7 mouse cellular contexts compared by ENCODE assay signal in the genomic region with DNA sequence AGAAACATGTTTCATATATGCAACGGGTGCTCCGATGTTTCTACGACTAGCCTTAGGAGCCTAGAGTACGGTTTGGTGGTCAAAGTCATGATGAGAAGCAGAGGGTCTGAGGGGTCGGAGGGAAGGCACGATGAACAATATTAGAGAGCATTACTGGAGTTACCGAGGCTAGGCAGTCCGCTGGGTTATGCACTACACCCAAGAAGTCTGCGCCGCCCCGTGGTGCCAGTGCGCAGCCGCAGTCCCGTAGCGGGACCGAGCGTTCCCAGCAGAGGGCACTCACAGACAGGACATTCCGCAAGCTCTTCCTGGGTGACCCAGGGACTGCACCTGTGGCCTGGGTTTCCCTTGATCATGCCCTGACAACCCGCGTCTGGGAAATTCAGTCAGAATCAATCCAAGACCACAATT. TPM values are rescaled to one million over a fixed set of nuclear protein-coding genes. Genes with fewer than 3 reads are reported as not detected.
DNase-seq lines count a peak whose midpoint lies in the region; ATAC-seq and TF ChIP-seq lines count a peak whose summit lies in the region.

No protein-coding gene starts in this region.

- under 1% methylated on average over 20 of the region's 20 CpGs for WGBS in embryonic facial prominence, embryonic 10.5 days
- WGBS in intestine, postnatal 0 days = under 1% methylated on average over 20 of the region's 20 CpGs
- under 1% methylated on average over 20 of the region's 20 CpGs for WGBS in midbrain, embryonic 12.5 days
- under 1% methylated on average over 20 of the region's 20 CpGs for WGBS in small intestine, adult 2 months

- no peaks in the 10 kb centered on the region for H3K9me3 ChIP-seq in embryonic facial prominence, embryonic 10.5 days
- H3K9me3 ChIP-seq in intestine, postnatal 0 days (ENCODE audit: control insufficient read depth) = no peaks in the 10 kb centered on the region
- H3K9me3 ChIP-seq in midbrain, embryonic 12.5 days = no peaks in the 10 kb centered on the region

- intact Hi-C loops in left cerebral cortex, postnatal 4 days (cut with DNase I) = loop anchor here (5.0 kb wide), 2 partner anchors 103 to 463 kb away; partner anchors contain the start of gene Adm

- H3K4me3 ChIP-seq in embryonic facial prominence, embryonic 10.5 days = peak overlapping the region; percentile 65
- H3K4me3 ChIP-seq in intestine, postnatal 0 days (ENCODE audit: low read depth, low read length) = peak overlapping the region; percentile 54
- H3K4me3 ChIP-seq in midbrain, embryonic 12.5 days = peak overlapping the region; percentile 56
- peak overlapping the region; percentile 63 for H3K4me3 ChIP-seq in small intestine, adult 2 months (ENCODE audit: low read depth, low read length)

- H3K4me2 ChIP-seq in intestine, postnatal 0 days (replicated peaks; ENCODE audit: low read depth) = peak overlapping the region; percentile 80
- peak overlapping the region; percentile 89 for H3K4me2 ChIP-seq in midbrain, embryonic 12.5 days (replicated peaks)

- H3K9ac ChIP-seq in intestine, postnatal 0 days (ENCODE audit: low read depth, low read length) = peak overlapping the region; percentile 63
- H3K9ac ChIP-seq in midbrain, embryonic 12.5 days (replicated peaks) = peak overlapping the region; percentile 66

- no peaks in the 10 kb centered on the region for H3K36me3 ChIP-seq in embryonic facial prominence, embryonic 10.5 days (replicated peaks)
- H3K36me3 ChIP-seq in intestine, postnatal 0 days (ENCODE audit: control insufficient read depth, insufficient read depth) = no peaks in the 10 kb centered on the region
- H3K36me3 ChIP-seq in midbrain, embryonic 12.5 days = no peaks in the 10 kb centered on the region
- no peaks in the 10 kb centered on the region for H3K36me3 ChIP-seq in small intestine, adult 2 months (ENCODE audit: control insufficient read depth, insufficient read depth, low read length)

- peak; percentile 46; the same call in 1 of the 2 replicates for TF ChIP-seq POLR2A in small intestine, adult 2 months (IDR thresholded peaks at IDR 0.05; ENCODE audit: low read depth, low read length)

- peaks cover 6% of the 10 kb centered on the region; the same call in 1 of the 2 replicates for H3K4me1 ChIP-seq in embryonic facial prominence, embryonic 10.5 days
- H3K4me1 ChIP-seq in intestine, postnatal 0 days (replicated peaks; ENCODE audit: control insufficient read depth, insufficient read depth, low read length) = no peaks in the 10 kb centered on the region
- H3K4me1 ChIP-seq in midbrain, embryonic 12.5 days = peaks cover 9% of the 10 kb centered on the region
- no peaks in the 10 kb centered on the region for H3K4me1 ChIP-seq in small intestine, adult 2 months (ENCODE audit: control insufficient read depth, insufficient read depth, insufficient read length, low read length)

- ATAC-seq in intestine, postnatal 0 days = peak; percentile 92
- ATAC-seq in midbrain, embryonic 12.5 days (ENCODE audit: low FRiP score, low read depth) = peak; percentile 93

- peak overlapping the region; percentile 94 for H3K27ac ChIP-seq in embryonic facial prominence, embryonic 10.5 days (replicated peaks)
- peak overlapping the region; percentile 75 for H3K27ac ChIP-seq in intestine, postnatal 0 days (ENCODE audit: low read depth, low read length)
- peak overlapping the region; percentile 86 for H3K27ac ChIP-seq in midbrain, embryonic 12.5 days (replicated peaks)
- H3K27ac ChIP-seq in small intestine, adult 2 months (ENCODE audit: insufficient read depth, low read depth, low read length) = peak overlapping the region; percentile 79

- DNase-seq in adrenal gland, postnatal 10 days = peak; percentile 95
- peak; percentile 95 for DNase-seq in embryonic facial prominence, embryonic 10.5 days (ENCODE audit: low spot score)
- DNase-seq in gonadal fat pad, adult 2 months (ENCODE audit: low read depth) = peak; percentile 62
- DNase-seq in left cerebral cortex, postnatal 4 days = peak; percentile 93

- peak; percentile 99 for TF ChIP-seq CTCF in intestine, postnatal 0 days (IDR thresholded peaks at IDR 0.05; ENCODE audit: low read depth)
- peak; percentile 93 for TF ChIP-seq CTCF in small intestine, adult 2 months (IDR thresholded peaks at IDR 0.05; ENCODE audit: extremely low read depth, insufficient read length, insufficient replicate concordance, low read depth, low read length)

- no peaks in the 10 kb centered on the region for H3K27me3 ChIP-seq in embryonic facial prominence, embryonic 10.5 days (replicated peaks; ENCODE audit: low read depth, poor library complexity, severe bottlenecking)
- H3K27me3 ChIP-seq in intestine, postnatal 0 days (replicated peaks; ENCODE audit: control insufficient read depth, insufficient read depth, low read length) = no peaks in the 10 kb centered on the region
- no peaks in the 10 kb centered on the region for H3K27me3 ChIP-seq in midbrain, embryonic 12.5 days
- no peaks in the 10 kb centered on the region for H3K27me3 ChIP-seq in small intestine, adult 2 months (ENCODE audit: control insufficient read depth, insufficient read depth, low read length)

RNA-seq across cellular contexts. Expression of gene Wee1, which starts 42.9 kb away (rescaled TPM):
- 10 to 100 TPM; 15.2 to 16.1 TPM for total RNA-seq in adrenal gland, postnatal 10 days (2021)
- polyA plus RNA-seq in embryonic facial prominence, embryonic 10.5 days (2016; fragmentation: Nextera tagmentation; extraction: Ambion mirVana) = 28.6 and 29.4 TPM in 2 replicates
- polyA plus RNA-seq in gonadal fat pad, adult 2 months (2012; rRNA removed) = 5.8 and 7.6 TPM in 2 replicates
- polyA plus RNA-seq in intestine, postnatal 0 days (2015; fragmentation: Nextera tagmentation; extraction: Ambion mirVana) = 9.9 TPM in 2 replicates
- total RNA-seq in left cerebral cortex, postnatal 4 days (2021) = 1 to 10 TPM; 4.5 to 4.8 TPM
- 31.4 and 32.7 TPM in 2 replicates for polyA plus RNA-seq in midbrain, embryonic 12.5 days (2016; fragmentation: Nextera tagmentation; extraction: Ambion mirVana)
- 3.6 and 8.3 TPM in 2 replicates for polyA plus RNA-seq in small intestine, adult 2 months (2012; rRNA removed)

RNA-seq across cellular contexts. Expression of gene Swap70, which starts 56.8 kb away (rescaled TPM):
- total RNA-seq in adrenal gland, postnatal 10 days (2021) = 10 to 100 TPM; 18.6 to 26.3 TPM
- 30.7 and 32.4 TPM in 2 replicates for polyA plus RNA-seq in embryonic facial prominence, embryonic 10.5 days (2016; fragmentation: Nextera tagmentation; extraction: Ambion mirVana)
- 11.3 and 18.7 TPM in 2 replicates for polyA plus RNA-seq in gonadal fat pad, adult 2 months (2012; rRNA removed)
- polyA plus RNA-seq in intestine, postnatal 0 days (2015; fragmentation: Nextera tagmentation; extraction: Ambion mirVana) = 11.1 and 12.9 TPM in 2 replicates
- 10 to 100 TPM; 10.4 to 12.2 TPM for total RNA-seq in left cerebral cortex, postnatal 4 days (2021)
- polyA plus RNA-seq in midbrain, embryonic 12.5 days (2016; fragmentation: Nextera tagmentation; extraction: Ambion mirVana) = 17.0 and 19.2 TPM in 2 replicates
- 4.3 and 9.7 TPM in 2 replicates for polyA plus RNA-seq in small intestine, adult 2 months (2012; rRNA removed)

Comparison
In these comparisons a context has a peak if more than half of its experiments do, and no peak if none do; other contexts are left out.
1. Peak in every context shown above with its lines: DNase-seq, ATAC-seq, H3K4me3 ChIP-seq and H3K27ac ChIP-seq.